8 mouse cellular contexts compared by ENCODE assay signal in genomic region chr10:81138131-81138782, GRCm38 (mm10). TPM values are rescaled to one million over a fixed set of nuclear protein-coding genes. Genes with fewer than 3 reads are reported as not detected.
DNase-seq lines count a peak whose midpoint lies in the region; ATAC-seq and TF ChIP-seq lines count a peak whose summit lies in the region.

No protein-coding gene starts in this region.

- no peaks in the 10 kb centered on the region; the same call in 1 of the 2 replicates for H3K36me3 ChIP-seq in spleen, adult 2 months (ENCODE audit: control insufficient read depth, insufficient read depth, low read length)
- H3K36me3 ChIP-seq in forebrain, embryonic 16.5 days (ENCODE audit: control insufficient read depth, insufficient read depth), result no peaks in the 10 kb centered on the region
- H3K36me3 ChIP-seq in intestine, postnatal 0 days (ENCODE audit: control insufficient read depth, insufficient read depth), result no peaks in the 10 kb centered on the region; the same call in 1 of the 2 replicates
- H3K36me3 ChIP-seq in small intestine, adult 2 months (ENCODE audit: control insufficient read depth, insufficient read depth, low read length), result no peaks in the 10 kb centered on the region

- peak overlapping the region; percentile 83 for H3K4me3 ChIP-seq in spleen, adult 2 months (ENCODE audit: extremely low read depth, insufficient read depth, insufficient read length)
- peak overlapping the region; percentile 70 for H3K4me3 ChIP-seq in forebrain, embryonic 16.5 days (replicated peaks; ENCODE audit: low read length)
- H3K4me3 ChIP-seq in intestine, postnatal 0 days (ENCODE audit: low read depth, low read length), result peak overlapping the region; percentile 87
- peak overlapping the region; percentile 91 for H3K4me3 ChIP-seq in small intestine, adult 2 months (ENCODE audit: low read depth, low read length)

- peak overlapping the region; percentile 87 for H3K4me2 ChIP-seq in forebrain, embryonic 16.5 days (ENCODE audit: low read length)
- peak overlapping the region; percentile 83 for H3K4me2 ChIP-seq in intestine, postnatal 0 days (replicated peaks; ENCODE audit: low read depth)

- H3K27ac ChIP-seq in spleen, adult 2 months (ENCODE audit: insufficient read depth, low read length), result peak overlapping the region; percentile 95
- H3K27ac ChIP-seq in forebrain, embryonic 16.5 days (ENCODE audit: low read length), result peak overlapping the region; percentile 88
- peak overlapping the region; percentile 91 for H3K27ac ChIP-seq in intestine, postnatal 0 days (ENCODE audit: low read depth, low read length)
- H3K27ac ChIP-seq in small intestine, adult 2 months (ENCODE audit: insufficient read depth, low read depth, low read length), result peak overlapping the region; percentile 88

- no peaks in the 10 kb centered on the region for H3K27me3 ChIP-seq in spleen, adult 2 months (ENCODE audit: control insufficient read depth, insufficient read depth, low read length)
- H3K27me3 ChIP-seq in forebrain, embryonic 16.5 days (replicated peaks; ENCODE audit: control insufficient read depth, insufficient read depth, low read length), result peaks cover 20% of the 10 kb centered on the region
- no peaks in the 10 kb centered on the region for H3K27me3 ChIP-seq in intestine, postnatal 0 days (replicated peaks; ENCODE audit: control insufficient read depth, insufficient read depth, low read length)
- no peaks in the 10 kb centered on the region for H3K27me3 ChIP-seq in small intestine, adult 2 months (ENCODE audit: control insufficient read depth, insufficient read depth, low read length)

- peaks cover 42% of the 10 kb centered on the region for H3K4me1 ChIP-seq in spleen, adult 2 months (ENCODE audit: control insufficient read depth, insufficient read depth, insufficient read length)
- H3K4me1 ChIP-seq in forebrain, embryonic 16.5 days (replicated peaks; ENCODE audit: control insufficient read depth, insufficient read depth, low read length), result peaks cover 52% of the 10 kb centered on the region
- H3K4me1 ChIP-seq in intestine, postnatal 0 days (replicated peaks; ENCODE audit: control insufficient read depth, insufficient read depth, low read length), result peaks cover 16% of the 10 kb centered on the region
- peaks cover 40% of the 10 kb centered on the region for H3K4me1 ChIP-seq in small intestine, adult 2 months (ENCODE audit: control insufficient read depth, insufficient read depth, insufficient read length, low read length)

- no peak for TF ChIP-seq POLR2A in spleen, adult 2 months (IDR thresholded peaks at IDR 0.05; ENCODE audit: low read depth, low read length)
- no peak for TF ChIP-seq POLR2A in brain, embryonic 14.5 days (IDR thresholded peaks at IDR 0.05; ENCODE audit: borderline replicate concordance, extremely low read depth, insufficient read depth, insufficient read length, poor library complexity, severe bottlenecking)
- no peak for TF ChIP-seq POLR2A in small intestine, adult 2 months (IDR thresholded peaks at IDR 0.05; ENCODE audit: low read depth, low read length)

- DNase-seq in spleen, adult 2 months (ENCODE audit: low read depth in 1 of 2, low spot score in 2 of 2), result peak; percentile 65 to 72
- DNase-seq in spleen, adult 18-20 months, result no peak
- DNase-seq in brain, embryonic 14.5 days (ENCODE audit: low read depth), result peak; percentile 51
- DNase-seq in lung, postnatal 10 days, result peak; percentile 75
- no peak for DNase-seq in left cerebral cortex, postnatal 36 days (ENCODE audit: low spot score in 2 of 2)

- intact Hi-C loops in left cerebral cortex, postnatal 36 days (cut with DNase I), result no loop called here

- peak overlapping the region; percentile 82 for H3K9ac ChIP-seq in forebrain, embryonic 16.5 days (replicated peaks; ENCODE audit: low read depth, low read length)
- H3K9ac ChIP-seq in intestine, postnatal 0 days (ENCODE audit: low read depth, low read length), result peak overlapping the region; percentile 87

- 1% methylated on average over 23 of the region's 24 CpGs for WGBS in spleen, adult 2 months
- 1% methylated on average over 18 of the region's 24 CpGs for WGBS in forebrain, embryonic 16.5 days
- WGBS in intestine, postnatal 0 days, result under 1% methylated on average over 17 of the region's 24 CpGs
- 1% methylated on average over 24 of the region's 24 CpGs for WGBS in small intestine, adult 2 months

- TF ChIP-seq CTCF in spleen, adult 2 months (IDR thresholded peaks at IDR 0.05; ENCODE audit: extremely low read depth, insufficient read depth, insufficient read length, insufficient replicate concordance), result no peak
- TF ChIP-seq CTCF in brain, embryonic 14.5 days (IDR thresholded peaks at IDR 0.05; ENCODE audit: borderline replicate concordance, extremely low read depth, insufficient read depth, insufficient read length), result no peak
- peak; percentile 39 for TF ChIP-seq CTCF in intestine, postnatal 0 days (IDR thresholded peaks at IDR 0.05; ENCODE audit: low read depth)
- no peak for TF ChIP-seq CTCF in small intestine, adult 2 months (IDR thresholded peaks at IDR 0.05; ENCODE audit: extremely low read depth, insufficient read length, insufficient replicate concordance, low read depth, low read length)

- no peak for ATAC-seq in forebrain, embryonic 16.5 days
- ATAC-seq in intestine, postnatal 0 days, result no peak

- H3K9me3 ChIP-seq in forebrain, embryonic 16.5 days (ENCODE audit: control insufficient read depth, low read length), result no peaks in the 10 kb centered on the region
- no peaks in the 10 kb centered on the region for H3K9me3 ChIP-seq in intestine, postnatal 0 days (ENCODE audit: control insufficient read depth)

RNA-seq across cellular contexts. Expression of gene Zbtb7a, which starts 3.2 kb away (rescaled TPM):
- polyA plus RNA-seq in spleen, adult 2 months (2012; rRNA removed), result 64.6 and 95.2 TPM in 2 replicates
- 9.2 and 12.7 TPM in 2 replicates for polyA plus RNA-seq in brain, embryonic 14.5 days (2012; rRNA removed)
- 11.6 and 11.8 TPM in 2 replicates for polyA plus RNA-seq in forebrain, embryonic 16.5 days (2015; fragmentation: Nextera tagmentation; extraction: Ambion mirVana)
- polyA plus RNA-seq in intestine, postnatal 0 days (2015; fragmentation: Nextera tagmentation; extraction: Ambion mirVana), result 54.1 and 67.6 TPM in 2 replicates
- polyA plus RNA-seq in small intestine, adult 2 months (2012; rRNA removed), result 94.8 and 187 TPM in 2 replicates
- total RNA-seq in left cerebral cortex, postnatal 36 days (2021), result 100 to 1,000 TPM; 120 to 133 TPM

RNA-seq across cellular contexts. Expression of gene Pias4, which starts 29.5 kb away (rescaled TPM):
- polyA plus RNA-seq in spleen, adult 2 months (2012; rRNA removed), result 36.1 and 45.8 TPM in 2 replicates
- polyA plus RNA-seq in brain, embryonic 14.5 days (2012; rRNA removed), result 38.4 and 47.8 TPM in 2 replicates
- 48.5 and 62.7 TPM in 2 replicates for polyA plus RNA-seq in forebrain, embryonic 16.5 days (2015; fragmentation: Nextera tagmentation; extraction: Ambion mirVana)
- 32.8 and 36.5 TPM in 2 replicates for polyA plus RNA-seq in intestine, postnatal 0 days (2015; fragmentation: Nextera tagmentation; extraction: Ambion mirVana)
- polyA plus RNA-seq in small intestine, adult 2 months (2012; rRNA removed), result 29.1 and 53.3 TPM in 2 replicates
- 10 to 100 TPM; 26.7 to 31.8 TPM for total RNA-seq in left cerebral cortex, postnatal 36 days (2021)

RNA-seq across cellular contexts. Expression of gene Map2k2, which starts 32.5 kb away (rescaled TPM):
- 135 and 201 TPM in 2 replicates for polyA plus RNA-seq in spleen, adult 2 months (2012; rRNA removed)
- 203 and 214 TPM in 2 replicates for polyA plus RNA-seq in brain, embryonic 14.5 days (2012; rRNA removed)
- 210 and 213 TPM in 2 replicates for polyA plus RNA-seq in forebrain, embryonic 16.5 days (2015; fragmentation: Nextera tagmentation; extraction: Ambion mirVana)
- 258 and 259 TPM in 2 replicates for polyA plus RNA-seq in intestine, postnatal 0 days (2015; fragmentation: Nextera tagmentation; extraction: Ambion mirVana)
- polyA plus RNA-seq in small intestine, adult 2 months (2012; rRNA removed), result 214 and 554 TPM in 2 replicates
- 100 to 1,000 TPM; 120 to 133 TPM for total RNA-seq in left cerebral cortex, postnatal 36 days (2021)

RNA-seq across cellular contexts. Expression of gene Eef2, which starts 38.2 kb away (rescaled TPM):
- 1,457 and 1,736 TPM in 2 replicates for polyA plus RNA-seq in spleen, adult 2 months (2012; rRNA removed)
- polyA plus RNA-seq in brain, embryonic 14.5 days (2012; rRNA removed), result 1,504 and 1,952 TPM in 2 replicates
- 652 and 674 TPM in 2 replicates for polyA plus RNA-seq in forebrain, embryonic 16.5 days (2015; fragmentation: Nextera tagmentation; extraction: Ambion mirVana)
- 286 and 316 TPM in 2 replicates for polyA plus RNA-seq in intestine, postnatal 0 days (2015; fragmentation: Nextera tagmentation; extraction: Ambion mirVana)
- 755 and 1,606 TPM in 2 replicates for polyA plus RNA-seq in small intestine, adult 2 months (2012; rRNA removed)
- 100 to 1,000 TPM; 857 to 954 TPM for total RNA-seq in left cerebral cortex, postnatal 36 days (2021)

RNA-seq across cellular contexts. Expression of gene Creb3l3, which starts 39.6 kb away (rescaled TPM):
- 0.27 and 0.32 TPM in 2 replicates for polyA plus RNA-seq in spleen, adult 2 months (2012; rRNA removed)
- polyA plus RNA-seq in brain, embryonic 14.5 days (2012; rRNA removed), result 0.19 and 0.20 TPM in 2 replicates
- 0.17 and 0.66 TPM in 2 replicates for polyA plus RNA-seq in forebrain, embryonic 16.5 days (2015; fragmentation: Nextera tagmentation; extraction: Ambion mirVana)
- polyA plus RNA-seq in intestine, postnatal 0 days (2015; fragmentation: Nextera tagmentation; extraction: Ambion mirVana), result 385 and 396 TPM in 2 replicates
- 163 and 498 TPM in 2 replicates for polyA plus RNA-seq in small intestine, adult 2 months (2012; rRNA removed)
- total RNA-seq in left cerebral cortex, postnatal 36 days (2021), result under 1 TPM; 0.23 to 0.72 TPM

Comparison
In these comparisons a context has a peak if more than half of its experiments do, and no peak if none do; other contexts are left out.
1. DNase-seq: peak in spleen, adult 2 months (2 of 2), brain, embryonic 14.5 days (single experiment) and lung, postnatal 10 days (single experiment); none in spleen, adult 18-20 months (0 of 2) and left cerebral cortex, postnatal 36 days (0 of 2).
2. Peak in every context shown above with its lines, with median percentiles within 50 percentile points of each other: H3K27ac ChIP-seq and H3K4me3 ChIP-seq.